Mouse (Mus musculus) heart, embryonic 11.5 days (tissue): ENCODE measurements at regions not wholly inside any gene's neighbourhood (a gene's known extent, or its start where the extent isn't known, plus 50 kb on each side); places are given as distances from the start of the nearest gene placed in this dataset.
A peak's percentile ranks its signal among the peaks of the same experiment; 100 is the strongest.

Experiments
- ATAC-seq: fragments of 200-750 bp; cut with Nextera tagmentation; replicated peaks from 2 replicates; pipeline ENCODE4 v1.8.0; 2017; ENCODE audit warnings: moderate library complexity; ENCODE audit not compliant: insufficient number of reproducible peaks, low FRiP score, low TSS enrichment
- H3K27ac ChIP-seq: fragments of 300-500 bp; sonication (generic); 2 replicates; pipeline ENCODE4 v1.5.1; 2014; ENCODE audit warnings: mild to moderate bottlenecking, low read depth, low read length
- H3K27me3 ChIP-seq: fragments of 300-500 bp; sonication (generic); 2 replicates; pipeline ENCODE4 v1.6.1; 2014; ENCODE audit warnings: mild to moderate bottlenecking, low read length, mixed read lengths; ENCODE audit not compliant: control insufficient read depth, insufficient read depth
- H3K36me3 ChIP-seq: fragments of 300-500 bp; sonication (generic); 2 replicates; pipeline ENCODE4 v1.6.1; 2014; ENCODE audit warnings: mild to moderate bottlenecking, low read length, moderate library complexity, mixed read lengths; ENCODE audit not compliant: control insufficient read depth, insufficient read depth
- H3K4me1 ChIP-seq: fragments of 300-500 bp; sonication (generic); 2 replicates; pipeline ENCODE4 v1.6.1; 2014; ENCODE audit warnings: low read length; ENCODE audit not compliant: control insufficient read depth, insufficient read depth
- H3K4me2 ChIP-seq: fragments of 300-500 bp; sonication (generic); 2 replicates; pipeline ENCODE4 v1.6.1; 2014; ENCODE audit warnings: mild to moderate bottlenecking, moderate library complexity
- H3K4me3 ChIP-seq: fragments of 300-500 bp; sonication (generic); 2 replicates; pipeline ENCODE4 v1.5.1; 2014; ENCODE audit warnings: low read depth, low read length
- H3K9ac ChIP-seq: fragments of 300-500 bp; sonication (generic); 2 replicates; pipeline ENCODE4 v1.6.1; 2014; ENCODE audit warnings: mild to moderate bottlenecking, low read depth, low read length, moderate library complexity
- H3K9me3 ChIP-seq: fragments of 300-500 bp; sonication (generic); replicated peaks from 2 replicates; pipeline ENCODE4 v1.6.1; 2016; ENCODE audit warnings: low read length; ENCODE audit not compliant: control insufficient read depth
- WGBS: fragments of 180-500 bp; shearing (Covaris S2); extraction: QIAGEN DNeasy Blood & Tissue Kit; methylation state at CpG from one replicate; pipeline ENCODE4 v1.1.7; 2014; ENCODE audit not compliant: insufficient replicate concordance; 5-methylcytosine and 5-hydroxymethylcytosine counted together

DNA sequence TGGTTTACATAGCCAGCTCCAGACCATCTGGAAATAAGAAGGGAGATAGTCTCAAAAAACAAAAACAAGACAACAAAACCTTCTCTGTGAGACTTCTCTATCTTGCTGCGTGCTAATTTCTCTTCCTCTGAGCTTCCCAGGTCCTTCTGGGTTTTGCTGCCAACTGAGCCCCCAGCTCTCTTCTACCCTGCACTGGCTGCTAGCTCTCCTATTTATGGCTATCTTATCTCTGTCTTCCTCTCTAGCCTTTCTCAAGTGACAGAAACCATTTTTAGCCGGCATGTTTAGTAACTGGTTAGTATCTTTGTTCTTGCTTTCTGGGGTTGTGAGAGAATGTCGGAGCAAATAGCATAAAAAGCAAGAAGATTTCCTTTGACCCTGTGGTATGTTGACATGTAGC, 1172.1 kb downstream of the 4930447A16Rik start:
- Histone ChIP-seq H3K4me2 (peak overlapping the region; percentile 29), H3K9me3 (0 out of 2 replicates have a peak, but pooled peaks cover 3% of the 10 kb centered on the region), H3K9ac (no peak overlapping the region), H3K4me1 (peaks cover 25% of the 10 kb centered on the region), H3K27me3 (no peaks in the 10 kb centered on the region), H3K4me3 (no peak overlapping the region), H3K36me3 (no peaks in the 10 kb centered on the region), H3K27ac (peak overlapping the region; percentile 89)
- ATAC-seq: no peak
- WGBS: 15% methylated on average over 3 of the region's 3 CpGs

DNA sequence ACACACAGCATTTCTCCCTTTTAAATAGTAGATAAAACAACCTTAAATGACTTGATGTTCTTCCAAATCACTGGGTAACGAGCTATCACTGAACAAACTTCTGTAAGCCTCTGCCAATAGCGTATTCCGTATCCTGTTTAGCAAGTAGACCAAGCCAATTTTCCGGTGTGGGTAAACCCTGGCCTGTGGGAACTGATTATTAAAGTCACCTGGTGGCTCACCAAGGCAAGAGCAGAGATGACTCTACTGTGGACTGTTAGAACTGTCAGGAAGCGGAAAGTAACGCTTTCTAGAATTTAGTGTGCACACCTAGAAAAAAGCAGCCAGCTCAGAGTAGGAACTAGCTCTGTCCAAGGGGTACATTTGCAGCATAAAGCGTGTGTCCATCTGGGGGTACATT, 1176.1 kb downstream of the 4930447A16Rik start:
- Histone ChIP-seq H3K9me3 (no peaks in the 10 kb centered on the region), H3K27me3 (no peaks in the 10 kb centered on the region), H3K36me3 (no peaks in the 10 kb centered on the region), H3K27ac (no peak overlapping the region; the same call in 1 of the 2 replicates), H3K4me1 (peaks cover 22% of the 10 kb centered on the region), H3K4me2 (no peak overlapping the region), H3K4me3 (no peak overlapping the region), H3K9ac (no peak overlapping the region)
- no peak for ATAC-seq
- WGBS: 85% methylated on average over 7 of the region's 7 CpGs

- Histone ChIP-seq H3K4me2 (no peak overlapping the region), H3K27ac (peak overlapping the region; percentile 65)
Observed at GRCm38 (mm10) chr15:38602187-38602870, 1177.0 kb downstream of the 4930447A16Rik start.

GRCm38 (mm10) chr15:38603918-38604317, 1178.6 kb downstream of the 4930447A16Rik start:
- Histone ChIP-seq H3K4me1 (no peaks in the 10 kb centered on the region), H3K9ac (no peak overlapping the region), H3K36me3 (no peaks in the 10 kb centered on the region), H3K4me2 (no peak overlapping the region), H3K9me3 (no peaks in the 10 kb centered on the region), H3K4me3 (no peak overlapping the region), H3K27me3 (no peaks in the 10 kb centered on the region), H3K27ac (no peak overlapping the region)
- no peak for ATAC-seq
- 83% methylated on average over 5 of the region's 5 CpGs for WGBS

More at GRCm38 (mm10) chr15:38602187-38602870, 1177.0 kb downstream of the 4930447A16Rik start:
- no peaks in the 10 kb centered on the region for H3K9me3 ChIP-seq
- WGBS: 43% methylated on average over 12 of the region's 12 CpGs
- ATAC-seq: no peak
- peaks cover 15% of the 10 kb centered on the region for H3K4me1 ChIP-seq
- H3K9ac ChIP-seq: no peak overlapping the region
- no peak overlapping the region for H3K4me3 ChIP-seq
- H3K36me3 ChIP-seq: no peaks in the 10 kb centered on the region
- H3K27me3 ChIP-seq: no peaks in the 10 kb centered on the region

- no peaks in the 10 kb centered on the region for H3K9me3 ChIP-seq
- no peak overlapping the region for H3K27ac ChIP-seq
- H3K4me2 ChIP-seq: no peak overlapping the region
- no peaks in the 10 kb centered on the region for H3K4me1 ChIP-seq
- ATAC-seq: no peak
- H3K9ac ChIP-seq: no peak overlapping the region
- 35% methylated on average over 2 of the region's 2 CpGs for WGBS
- H3K27me3 ChIP-seq: no peaks in the 10 kb centered on the region
- no peaks in the 10 kb centered on the region for H3K36me3 ChIP-seq
- H3K4me3 ChIP-seq: no peak overlapping the region
Observed at GRCm38 (mm10) chr15:38607368-38607767, 1182.0 kb downstream of the 4930447A16Rik start.

GRCm38 (mm10) chr15:38608207-38608870, 1183.0 kb downstream of the 4930447A16Rik start:
- no peak for ATAC-seq
- H3K27me3 ChIP-seq: no peaks in the 10 kb centered on the region
- H3K9me3 ChIP-seq: no peaks in the 10 kb centered on the region
- no peak overlapping the region for H3K9ac ChIP-seq
- no peaks in the 10 kb centered on the region for H3K36me3 ChIP-seq
- 73% methylated on average over 6 of the region's 6 CpGs for WGBS
- no peak overlapping the region for H3K27ac ChIP-seq
- no peak overlapping the region for H3K4me2 ChIP-seq
- no peaks in the 10 kb centered on the region for H3K4me1 ChIP-seq
- H3K4me3 ChIP-seq: no peak overlapping the region

- Histone ChIP-seq H3K4me3 (no peak overlapping the region), H3K4me1 (no peaks in the 10 kb centered on the region), H3K27ac (no peak overlapping the region), H3K36me3 (no peaks in the 10 kb centered on the region), H3K9me3 (no peaks in the 10 kb centered on the region), H3K27me3 (no peaks in the 10 kb centered on the region), H3K4me2 (no peak overlapping the region), H3K9ac (no peak overlapping the region)
- no peak for ATAC-seq
- WGBS: 78% methylated on average over 4 of the region's 4 CpGs
Observed at GRCm38 (mm10) chr15:38609522-38609921, 1184.2 kb downstream of the 4930447A16Rik start.
